Mouse (Mus musculus) monocyte, adult 5-6 weeks (primary cell): ENCODE results near the gene Slc34a2. TPM values are rescaled to one million over a fixed set of nuclear protein-coding genes. Genes with fewer than 3 reads are reported as not detected.

Experiments
- ATAC-seq: fragments of 153-309, 156-312 bp; replicated peaks from 2 replicates; pipeline ENCODE4 v1.8.0; 2017; ENCODE audit warnings: mild to moderate bottlenecking; ENCODE audit not compliant: low TSS enrichment, insufficient number of reproducible peaks, severe bottlenecking, poor library complexity, low FRiP score
- total RNA-seq: library from RNA; stranded (forward); fragments of 200-1000, 200-491, 200-594 nt; gene quantifications from 3 replicates; pipeline ENCODE4 v1.2.3, GENCODE M21; 2017

The Slc34a2 gene
- total RNA-seq, 1 experiment from 2014 or later: not detected

GRCm38 (mm10) chr5:53023432-53023831 lies 14.4 kb upstream of the Slc34a2 start:
- no peak for ATAC-seq

GRCm38 (mm10) chr5:53023901-53024300 lies 14.0 kb upstream of the Slc34a2 start:
- ATAC-seq: no peak

GRCm38 (mm10) chr5:53025276-53025973 lies 12.5 kb upstream of the Slc34a2 start:
- ATAC-seq: no peak

- ATAC-seq: no peak
These were observed 6.5 kb upstream of the Slc34a2 start for GRCm38 (mm10) chr5:53031346-53031745.

- ATAC-seq: no peak
These were observed 4.3 kb downstream of the Slc34a2 start for GRCm38 (mm10) chr5:53042034-53042748.

GRCm38 (mm10) chr5:53042771-53043371 lies 5.0 kb downstream of the Slc34a2 start:
- ATAC-seq: no peak

- ATAC-seq: no peak
These were observed 5.8 kb downstream of the Slc34a2 start for GRCm38 (mm10) chr5:53043716-53044115.

- no peak for ATAC-seq
These were observed 10.1 kb downstream of the Slc34a2 start for GRCm38 (mm10) chr5:53047951-53048350.

GRCm38 (mm10) chr5:53048599-53048998 lies 10.7 kb downstream of the Slc34a2 start:
- ATAC-seq: no peak

GRCm38 (mm10) chr5:53049046-53049445 lies 11.2 kb downstream of the Slc34a2 start:
- no peak for ATAC-seq

GRCm38 (mm10) chr5:53050963-53051362 lies 13.1 kb downstream of the Slc34a2 start:
- ATAC-seq: no peak

GRCm38 (mm10) chr5:53053246-53053645 lies 15.4 kb downstream of the Slc34a2 start:
- ATAC-seq: no peak

GRCm38 (mm10) chr5:53061532-53062130 lies 23.8 kb downstream of the Slc34a2 start:
- ATAC-seq: no peak

GRCm38 (mm10) chr5:53074553-53074952 lies 36.7 kb downstream of the Slc34a2 start:
- ATAC-seq: no peak

GRCm38 (mm10) chr5:53078453-53078852 lies 40.6 kb downstream of the Slc34a2 start:
- ATAC-seq: no peak

GRCm38 (mm10) chr5:53087452-53087851 lies 49.6 kb downstream of the Slc34a2 start:
- no peak for ATAC-seq

- no peak for ATAC-seq
These were observed 53.5 kb downstream of the Slc34a2 start for GRCm38 (mm10) chr5:53091331-53091730.

GRCm38 (mm10) chr5:53101848-53102473 lies 64.1 kb downstream of the Slc34a2 start:
- ATAC-seq: no peak
